Mouse (Mus musculus): ENCODE measurements around the gene Arhgef17. TPM values are rescaled to one million over a fixed set of nuclear protein-coding genes. Genes with fewer than 3 reads are reported as not detected.
A peak's percentile ranks its signal among the peaks of the same experiment; 100 is the strongest.

Gene Arhgef17
- polyA plus RNA-seq, 1 experiment, result 8.0 TPM

GRCm38 (mm10) chr7:100968376-100968775, 36.5 kb upstream of the Arhgef17 start:
- no peak for TF ChIP-seq CTCF (IDR thresholded peaks at IDR 0.05; ENCODE audit: extremely low read depth, insufficient read length, insufficient replicate concordance, low read depth, low read length)
- peaks cover 8% of the 10 kb centered on the region for H3K4me1 ChIP-seq (ENCODE audit: control insufficient read depth, insufficient read depth, insufficient read length, low read length)
- WGBS, result 31% methylated on average over 6 of the region's 6 CpGs
- no peak overlapping the region for H3K4me3 ChIP-seq (ENCODE audit: low read depth, low read length)
- no peaks in the 10 kb centered on the region for H3K27me3 ChIP-seq (ENCODE audit: control insufficient read depth, insufficient read depth, low read length)
- no peak overlapping the region for H3K27ac ChIP-seq (ENCODE audit: insufficient read depth, low read depth, low read length)
- H3K36me3 ChIP-seq (ENCODE audit: control insufficient read depth, insufficient read depth, low read length), result no peaks in the 10 kb centered on the region

GRCm38 (mm10) chr7:100967850-100968249, 35.9 kb upstream of the Arhgef17 start:
- TF ChIP-seq CTCF (IDR thresholded peaks at IDR 0.05; ENCODE audit: extremely low read depth, insufficient read length, insufficient replicate concordance, low read depth, low read length) (no peak), POLR2A (IDR thresholded peaks at IDR 0.05; ENCODE audit: low read depth, low read length) (no peak)
- no peak overlapping the region for H3K27ac ChIP-seq (ENCODE audit: insufficient read depth, low read depth, low read length)
- H3K27me3 ChIP-seq (ENCODE audit: control insufficient read depth, insufficient read depth, low read length), result no peaks in the 10 kb centered on the region
- H3K4me1 ChIP-seq (ENCODE audit: control insufficient read depth, insufficient read depth, insufficient read length, low read length), result peaks cover 6% of the 10 kb centered on the region
- no peaks in the 10 kb centered on the region for H3K36me3 ChIP-seq (ENCODE audit: control insufficient read depth, insufficient read depth, low read length)
- no peak overlapping the region for H3K4me3 ChIP-seq (ENCODE audit: low read depth, low read length)
- 34% methylated on average over 9 of the region's 9 CpGs for WGBS

- WGBS, result 87% methylated on average over 7 of the region's 7 CpGs
- no peaks in the 10 kb centered on the region for H3K36me3 ChIP-seq (ENCODE audit: control insufficient read depth, insufficient read depth, low read length)
- H3K27me3 ChIP-seq (ENCODE audit: control insufficient read depth, insufficient read depth, low read length), result no peaks in the 10 kb centered on the region
- H3K27ac ChIP-seq (ENCODE audit: insufficient read depth, low read depth, low read length), result no peak overlapping the region
- peaks cover 6% of the 10 kb centered on the region for H3K4me1 ChIP-seq (ENCODE audit: control insufficient read depth, insufficient read depth, insufficient read length, low read length)
- TF ChIP-seq CTCF (IDR thresholded peaks at IDR 0.05; ENCODE audit: extremely low read depth, insufficient read length, insufficient replicate concordance, low read depth, low read length), result no peak
- no peak for TF ChIP-seq POLR2A (IDR thresholded peaks at IDR 0.05; ENCODE audit: low read depth, low read length)
- no peak overlapping the region for H3K4me3 ChIP-seq (ENCODE audit: low read depth, low read length)
Measured at GRCm38 (mm10) chr7:100966014-100966413, 34.1 kb upstream of the Arhgef17 start.

GRCm38 (mm10) chr7:100965079-100965478, 33.2 kb upstream of the Arhgef17 start:
- H3K36me3 ChIP-seq (ENCODE audit: control insufficient read depth, insufficient read depth, low read length), result no peaks in the 10 kb centered on the region
- H3K27ac ChIP-seq (ENCODE audit: insufficient read depth, low read depth, low read length), result no peak overlapping the region
- peaks cover 6% of the 10 kb centered on the region for H3K4me1 ChIP-seq (ENCODE audit: control insufficient read depth, insufficient read depth, insufficient read length, low read length)
- H3K27me3 ChIP-seq (ENCODE audit: control insufficient read depth, insufficient read depth, low read length), result no peaks in the 10 kb centered on the region
- TF ChIP-seq CTCF (IDR thresholded peaks at IDR 0.05; ENCODE audit: extremely low read depth, insufficient read length, insufficient replicate concordance, low read depth, low read length) (peak; percentile 80; the same call in 1 of the 2 replicates), POLR2A (IDR thresholded peaks at IDR 0.05; ENCODE audit: low read depth, low read length) (no peak)
- WGBS, result 32% methylated on average over 4 of the region's 4 CpGs
- H3K4me3 ChIP-seq (ENCODE audit: low read depth, low read length), result no peak overlapping the region

GRCm38 (mm10) chr7:100964242-100964641, 32.3 kb upstream of the Arhgef17 start:
- Histone ChIP-seq H3K27ac (ENCODE audit: insufficient read depth, low read depth, low read length) (peak overlapping the region; percentile 49), H3K4me3 (ENCODE audit: low read depth, low read length) (peak overlapping the region; percentile 32)

GRCm38 (mm10) chr7:100963381-100963780, 31.5 kb upstream of the Arhgef17 start:
- H3K36me3 ChIP-seq (ENCODE audit: control insufficient read depth, insufficient read depth, low read length), result no peaks in the 10 kb centered on the region
- H3K27ac ChIP-seq (ENCODE audit: insufficient read depth, low read depth, low read length), result no peak overlapping the region
- H3K27me3 ChIP-seq (ENCODE audit: control insufficient read depth, insufficient read depth, low read length), result no peaks in the 10 kb centered on the region
- WGBS, result 86% methylated on average over 8 of the region's 8 CpGs
- H3K4me1 ChIP-seq (ENCODE audit: control insufficient read depth, insufficient read depth, insufficient read length, low read length), result peaks cover 6% of the 10 kb centered on the region
- H3K4me3 ChIP-seq (ENCODE audit: low read depth, low read length), result peak overlapping the region; percentile 14; the same call in 1 of the 2 replicates
- TF ChIP-seq CTCF (IDR thresholded peaks at IDR 0.05; ENCODE audit: extremely low read depth, insufficient read length, insufficient replicate concordance, low read depth, low read length) (no peak), POLR2A (IDR thresholded peaks at IDR 0.05; ENCODE audit: low read depth, low read length) (no peak)

More at GRCm38 (mm10) chr7:100964242-100964641, 32.3 kb upstream of the Arhgef17 start:
- TF ChIP-seq POLR2A (IDR thresholded peaks at IDR 0.05; ENCODE audit: low read depth, low read length) (no peak), CTCF (IDR thresholded peaks at IDR 0.05; ENCODE audit: extremely low read depth, insufficient read length, insufficient replicate concordance, low read depth, low read length) (no peak)
- whole genome bisulfite sequencing, result 75% methylated on average over 6 of the region's 6 CpGs
- no peaks in the 10 kb centered on the region for H3K27me3 ChIP-seq (ENCODE audit: control insufficient read depth, insufficient read depth, low read length)
- H3K36me3 ChIP-seq (ENCODE audit: control insufficient read depth, insufficient read depth, low read length), result no peaks in the 10 kb centered on the region
- H3K4me1 ChIP-seq (ENCODE audit: control insufficient read depth, insufficient read depth, insufficient read length, low read length), result peaks cover 6% of the 10 kb centered on the region

GRCm38 (mm10) chr7:100961146-100961545, 29.2 kb upstream of the Arhgef17 start:
- WGBS, result 62% methylated on average over 7 of the region's 7 CpGs
- peak overlapping the region; percentile 46; the same call in 1 of the 2 replicates for H3K27ac ChIP-seq (ENCODE audit: insufficient read depth, low read depth, low read length)
- H3K4me1 ChIP-seq (ENCODE audit: control insufficient read depth, insufficient read depth, insufficient read length, low read length), result no peaks in the 10 kb centered on the region; the same call in 1 of the 2 replicates
- no peak for TF ChIP-seq POLR2A (IDR thresholded peaks at IDR 0.05; ENCODE audit: low read depth, low read length)
- TF ChIP-seq CTCF (IDR thresholded peaks at IDR 0.05; ENCODE audit: extremely low read depth, insufficient read length, insufficient replicate concordance, low read depth, low read length), result no peak
- H3K36me3 ChIP-seq (ENCODE audit: control insufficient read depth, insufficient read depth, low read length), result no peaks in the 10 kb centered on the region
- no peaks in the 10 kb centered on the region for H3K27me3 ChIP-seq (ENCODE audit: control insufficient read depth, insufficient read depth, low read length)
- H3K4me3 ChIP-seq (ENCODE audit: low read depth, low read length), result no peak overlapping the region

Measured in small intestine, adult 2 months (tissue).